Mouse (Mus musculus) stomach, embryonic 14.5 days (tissue): ENCODE results near the gene P4ha2. TPM values are rescaled to one million over a fixed set of nuclear protein-coding genes. Genes with fewer than 3 reads are reported as not detected.
A peak's percentile ranks its signal among the peaks of the same experiment; 100 is the strongest.

Experiments used
- ATAC-seq: fragments of 200-750 bp; cut with Nextera tagmentation; 2 replicates; pipeline ENCODE4 v1.8.0; 2017; ENCODE audit warnings: low read depth, moderate TSS enrichment; ENCODE audit not compliant: insufficient number of reproducible peaks, insufficient read depth, low FRiP score
- H3K27ac ChIP-seq: fragments of 300-500 bp; sonication (generic); 2 replicates; pipeline ENCODE4 v1.5.1; 2014; ENCODE audit warnings: mild to moderate bottlenecking, low read length, moderate library complexity, mixed read lengths
- H3K27me3 ChIP-seq: fragments of 300-500 bp; sonication (generic); 2 replicates; pipeline ENCODE4 v1.6.1; 2014; ENCODE audit warnings: low read length, control low read depth, mixed read lengths; ENCODE audit not compliant: control insufficient read depth, insufficient read depth
- H3K36me3 ChIP-seq: fragments of 300-500 bp; sonication (generic); 2 replicates; pipeline ENCODE4 v1.6.1; 2014; ENCODE audit warnings: mild to moderate bottlenecking, control low read depth, low read length, moderate library complexity, mixed read lengths; ENCODE audit not compliant: control insufficient read depth, insufficient read depth
- H3K4me1 ChIP-seq: fragments of 300-500 bp; sonication (generic); 2 replicates; pipeline ENCODE4 v1.6.1; 2014; ENCODE audit warnings: low read length, control low read depth, mixed read lengths; ENCODE audit not compliant: control insufficient read depth, insufficient read depth
- H3K4me2 ChIP-seq: fragments of 300-500 bp; sonication (generic); replicated peaks from 2 replicates; pipeline ENCODE4 v1.6.1; 2014; ENCODE audit warnings: low read depth, low read length, control low read depth
- H3K4me3 ChIP-seq: fragments of 300-500 bp; sonication (generic); 2 replicates; pipeline ENCODE4 v1.5.1; 2014; ENCODE audit warnings: low read depth, low read length, control low read depth
- H3K9ac ChIP-seq: fragments of 300-500 bp; sonication (generic); replicated peaks from 2 replicates; pipeline ENCODE4 v1.6.1; 2014; ENCODE audit warnings: low read depth, mild to moderate bottlenecking, control low read depth, low read length, moderate library complexity, mixed read lengths
- H3K9me3 ChIP-seq: fragments of 300-500 bp; sonication (generic); 2 replicates; pipeline ENCODE4 v1.6.1; 2016; ENCODE audit warnings: low read depth, low read length, control low read depth; ENCODE audit not compliant: control insufficient read depth
- WGBS: fragments of 180-500 bp; shearing (Covaris S2); extraction: QIAGEN DNeasy Blood & Tissue Kit; methylation state at CpG from one replicate; pipeline ENCODE4 v1.1.7; 2014; 5-methylcytosine and 5-hydroxymethylcytosine counted together
- polyA plus RNA-seq: library from polyadenylated mRNA; unstranded; fragments of >200 nt; fragmentation: Nextera tagmentation; extraction: Ambion mirVana; gene quantifications from 2 replicates; pipeline ENCODE4 v1.2.1, GENCODE M21; 2014

Gene P4ha2
- polyA plus RNA-seq, 1 experiment from 2014 or later = 46.9 TPM

GRCm38 (mm10) chr11:54157586-54157985 is 57.7 kb downstream of the P4ha2 start:
- 82% methylated on average over 8 of the region's 8 CpGs for WGBS
- ATAC-seq = no peak

GRCm38 (mm10) chr11:54160435-54160834 is 60.5 kb downstream of the P4ha2 start:
- no peak overlapping the region for H3K27ac ChIP-seq
- ATAC-seq = no peak
- 72% methylated on average over 5 of the region's 5 CpGs for WGBS
- H3K9ac ChIP-seq = no peak overlapping the region
- H3K4me3 ChIP-seq = no peak overlapping the region
- no peaks in the 10 kb centered on the region for H3K9me3 ChIP-seq
- no peak overlapping the region for H3K4me2 ChIP-seq
- H3K27me3 ChIP-seq = no peaks in the 10 kb centered on the region
- no peaks in the 10 kb centered on the region for H3K36me3 ChIP-seq
- H3K4me1 ChIP-seq = peaks cover 5% of the 10 kb centered on the region; the same call in 1 of the 2 replicates

More at GRCm38 (mm10) chr11:54157586-54157985, 57.7 kb downstream of the P4ha2 start:
- H3K4me3 ChIP-seq = no peak overlapping the region
- no peaks in the 10 kb centered on the region for H3K9me3 ChIP-seq
- H3K9ac ChIP-seq = no peak overlapping the region
- no peaks in the 10 kb centered on the region for H3K27me3 ChIP-seq
- no peak overlapping the region for H3K27ac ChIP-seq
- H3K4me1 ChIP-seq = no peaks in the 10 kb centered on the region
- no peaks in the 10 kb centered on the region for H3K36me3 ChIP-seq
- no peak overlapping the region for H3K4me2 ChIP-seq

GRCm38 (mm10) chr11:54160920-54161319 is 61.0 kb downstream of the P4ha2 start:
- H3K36me3 ChIP-seq = no peaks in the 10 kb centered on the region
- no peak overlapping the region for H3K4me2 ChIP-seq
- WGBS = 58% methylated on average over 2 of the region's 2 CpGs
- no peaks in the 10 kb centered on the region for H3K27me3 ChIP-seq
- no peak for ATAC-seq
- H3K9ac ChIP-seq = no peak overlapping the region
- H3K9me3 ChIP-seq = no peaks in the 10 kb centered on the region
- no peak overlapping the region for H3K4me3 ChIP-seq
- peaks cover 5% of the 10 kb centered on the region; the same call in 1 of the 2 replicates for H3K4me1 ChIP-seq
- no peak overlapping the region for H3K27ac ChIP-seq

GRCm38 (mm10) chr11:54161514-54161913 is 61.6 kb downstream of the P4ha2 start:
- Histone ChIP-seq H3K36me3 (no peaks in the 10 kb centered on the region), H3K4me1 (peaks cover 5% of the 10 kb centered on the region; the same call in 1 of the 2 replicates), H3K27me3 (no peaks in the 10 kb centered on the region), H3K9me3 (no peaks in the 10 kb centered on the region), H3K9ac (no peak overlapping the region), H3K4me2 (no peak overlapping the region), H3K27ac (no peak overlapping the region), H3K4me3 (no peak overlapping the region)
- ATAC-seq = no peak
- WGBS = 81% methylated on average over 2 of the region's 2 CpGs

- H3K9me3 ChIP-seq = no peaks in the 10 kb centered on the region
- H3K27ac ChIP-seq = no peak overlapping the region
- no peak overlapping the region for H3K4me3 ChIP-seq
- ATAC-seq = 0 out of 2 replicates have a peak, but pooled peaks have one; percentile 10
- no peaks in the 10 kb centered on the region for H3K36me3 ChIP-seq
- H3K9ac ChIP-seq = no peak overlapping the region
- WGBS = 7% methylated on average over 1 of the region's 1 CpGs
- H3K27me3 ChIP-seq = no peaks in the 10 kb centered on the region
- H3K4me1 ChIP-seq = peaks cover 5% of the 10 kb centered on the region; the same call in 1 of the 2 replicates
- H3K4me2 ChIP-seq = no peak overlapping the region
These were observed 63.1 kb downstream of the P4ha2 start for GRCm38 (mm10) chr11:54162968-54163367.

GRCm38 (mm10) chr11:54169432-54170295 is 69.8 kb downstream of the P4ha2 start:
- no peak for ATAC-seq
- Histone ChIP-seq H3K4me2 (no peak overlapping the region), H3K27ac (no peak overlapping the region), H3K9me3 (no peaks in the 10 kb centered on the region), H3K4me1 (no peaks in the 10 kb centered on the region), H3K36me3 (no peaks in the 10 kb centered on the region), H3K27me3 (no peaks in the 10 kb centered on the region), H3K4me3 (no peak overlapping the region), H3K9ac (no peak overlapping the region)
- WGBS = 74% methylated on average over 3 of the region's 3 CpGs

- H3K27me3 ChIP-seq = no peaks in the 10 kb centered on the region
- WGBS = 67% methylated on average over 2 of the region's 2 CpGs
These were observed 71.3 kb downstream of the P4ha2 start for GRCm38 (mm10) chr11:54171175-54171574.

GRCm38 (mm10) chr11:54174226-54174625 is 74.3 kb downstream of the P4ha2 start:
- WGBS = 91% methylated on average over 4 of the region's 4 CpGs
- Histone ChIP-seq H3K4me2 (no peak overlapping the region), H3K36me3 (no peaks in the 10 kb centered on the region), H3K9ac (no peak overlapping the region), H3K27ac (no peak overlapping the region), H3K9me3 (no peaks in the 10 kb centered on the region), H3K4me3 (no peak overlapping the region), H3K27me3 (no peaks in the 10 kb centered on the region), H3K4me1 (no peaks in the 10 kb centered on the region)
- no peak for ATAC-seq

More at GRCm38 (mm10) chr11:54171175-54171574, 71.3 kb downstream of the P4ha2 start:
- no peaks in the 10 kb centered on the region for H3K36me3 ChIP-seq
- H3K4me3 ChIP-seq = no peak overlapping the region
- no peaks in the 10 kb centered on the region for H3K4me1 ChIP-seq
- no peak for ATAC-seq
- no peak overlapping the region for H3K27ac ChIP-seq
- H3K9ac ChIP-seq = no peak overlapping the region
- no peaks in the 10 kb centered on the region for H3K9me3 ChIP-seq
- H3K4me2 ChIP-seq = no peak overlapping the region
